Mouse (Mus musculus) adrenal gland, adult 8-10 months (tissue): ENCODE data around the gene Agxt. TPM values are rescaled to one million over a fixed set of nuclear protein-coding genes. Genes with fewer than 3 reads are reported as not detected.

Experiments used
- total RNA-seq, 4 experiments: library from RNA; stranded (reverse); gene quantifications; 2 replicates each; pipeline ENCODE4 v1.2.4; 2022

Gene Agxt
- total RNA-seq, 4 experiments from 2014 or later: 0.26 TPM; not detected in 3

Other genes with a start within 250 kb of the Agxt start
- 1 to 10 TPM; 1.0 to 1.9 (median 1.3) TPM for gene Ankmy1, start 232.3 kb upstream of the Agxt start, total RNA-seq
- 10 to 100 TPM; 16.2 to 17.9 (median 16.3) TPM for gene Dusp28, start 228.3 kb upstream of the Agxt start, total RNA-seq
- 10 to 100 TPM; 64.1 to 84.4 (median 76.6) TPM for gene Rnpepl1, start 224.5 kb upstream of the Agxt start, total RNA-seq
- gene Capn10, start 200.9 kb upstream of the Agxt start, total RNA-seq: 10 to 100 TPM; 17.3 to 27.2 (median 24.3) TPM
- gene Gpr35, start 184.4 kb upstream of the Agxt start, total RNA-seq: 1 to 10 TPM in 1 of 4 experiments, under 1 TPM in 3; 0.58 to 1.8 (median 0.87) TPM
- gene Aqp12, start 128.9 kb upstream of the Agxt start, total RNA-seq: under 1 TPM in 1 of 4 experiments, not detected in 3; 0.87 TPM
- 10 to 100 TPM; 55.1 to 76.1 (median 69.1) TPM for gene Kif1a, start 33.3 kb upstream of the Agxt start, total RNA-seq
- not detected for gene 2310007B03Rik, start 25.7 kb downstream of the Agxt start, total RNA-seq
- gene Crocc2, start 33.5 kb downstream of the Agxt start, total RNA-seq: under 1 TPM in 2 of 4 experiments, not detected in 2; 0.03 TPM
- gene Sned1, start 100.6 kb downstream of the Agxt start, total RNA-seq: 10 to 100 TPM; 22.2 to 31.9 (median 26.0) TPM
- 10 to 100 TPM; 25.1 to 28.8 (median 26.1) TPM for gene Mterf4, start 170.7 kb downstream of the Agxt start, total RNA-seq
- 10 to 100 TPM; 31.1 to 46.5 (median 35.7) TPM for gene Ppp1r7, start 207.6 kb downstream of the Agxt start, total RNA-seq
- 1 to 10 TPM; 4.9 to 7.9 (median 5.8) TPM for gene Pask, start 208.2 kb downstream of the Agxt start, total RNA-seq
- gene Ano7, start 238.7 kb downstream of the Agxt start, total RNA-seq: not detected